Mouse (Mus musculus) C2C12 (cell line): ENCODE measurements around the gene H2-DMa.

Experiments used
- CTCF ChIP-seq: IDR thresholded peaks from one replicate; pipeline ENCODE4 v1.5.1; 2011; ENCODE audit not compliant: control insufficient read depth, insufficient read depth, insufficient read length
- FOSL1 ChIP-seq: IDR thresholded peaks from one replicate; pipeline ENCODE4 v1.8.0; 2011; ENCODE audit warnings: mild to moderate bottlenecking, low read length; ENCODE audit not compliant: poor library complexity, insufficient read depth, severe bottlenecking
- MYOD1 ChIP-seq: IDR thresholded peaks from one replicate; pipeline ENCODE4 v1.6.1; 2011; ENCODE audit warnings: low read depth; ENCODE audit not compliant: control insufficient read depth, insufficient read length
- USF1 ChIP-seq: IDR thresholded peaks from one replicate; pipeline ENCODE4 v1.6.1; 2011; ENCODE audit warnings: low read depth, mild to moderate bottlenecking, control low read depth, moderate library complexity

DNA sequence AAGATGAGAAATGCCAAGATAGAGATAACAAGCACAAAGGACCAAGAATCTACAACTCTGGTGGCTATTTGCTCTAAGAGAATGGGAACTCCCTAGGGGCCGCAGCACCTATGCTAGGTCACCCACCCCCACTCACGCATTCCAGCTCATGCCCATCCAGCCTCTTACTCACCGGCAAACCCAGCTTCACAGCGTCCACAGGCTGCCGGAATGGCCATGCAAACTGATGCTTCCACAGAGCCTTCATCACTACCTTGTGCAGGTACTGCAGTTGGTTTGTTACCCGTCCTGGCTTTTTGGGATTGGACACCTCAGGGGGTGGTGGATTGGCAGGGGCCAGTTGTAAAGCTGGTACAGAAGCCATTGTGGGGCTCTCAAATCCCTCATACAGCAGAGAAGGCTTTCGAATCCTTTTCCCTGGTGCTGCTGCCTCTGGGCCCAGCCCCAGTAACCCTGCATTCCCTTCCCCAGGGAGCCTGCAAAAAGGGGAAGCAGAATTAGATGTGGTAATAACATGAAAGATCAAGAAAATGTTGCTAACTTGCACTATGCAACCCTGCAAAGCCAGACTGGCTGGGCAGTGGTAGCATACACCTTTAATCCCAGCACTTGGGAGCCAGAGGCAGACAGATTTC, 2.5 kb upstream of the H2-DMa start:
- no peak for TF ChIP-seq CTCF
- TF ChIP-seq MYOD1: no peak
- no peak for TF ChIP-seq FOSL1
- no peak for TF ChIP-seq USF1
